Mouse (Mus musculus) macrophage (primary cell): ENCODE measurements around the gene Opa3. TPM values are rescaled to one million over a fixed set of nuclear protein-coding genes. Genes with fewer than 3 reads are reported as not detected.

Source experiments
- H3K27ac ChIP-seq: fragments of 350-480 bp; formaldehyde crosslinking; 2 replicates; pipeline ENCODE4 v1.9.0; 2021
- H3K36me3 ChIP-seq: fragments of 350-480 bp; formaldehyde crosslinking; 2 replicates; pipeline ENCODE4 v1.9.0; 2021; ENCODE audit errors: inconsistent target
- H3K4me3 ChIP-seq: fragments of 350-480 bp; formaldehyde crosslinking; 2 replicates; pipeline ENCODE4 v1.9.0; 2021; ENCODE audit errors: inconsistent target
- H3K79me2 ChIP-seq: fragments of 350-480 bp; formaldehyde crosslinking; 2 replicates; pipeline ENCODE4 v1.9.0; 2021; ENCODE audit errors: inconsistent target
- WGBS: methylation state at CpG from one replicate; pipeline ENCODE4 v1.1.7; 2026; ENCODE audit warnings: inconsistent platforms; ENCODE audit not compliant: missing documents; 5-methylcytosine and 5-hydroxymethylcytosine counted together
- polyA plus RNA-seq: library from polyadenylated mRNA; stranded (reverse); fragments of 250-400 nt; gene quantifications from 3 replicates; pipeline ENCODE4 v1.2.4, GENCODE M21; 2018; ENCODE audit warnings: inconsistent platforms

The Opa3 gene
- polyA plus RNA-seq, 1 experiment from 2014 or later = 18.5 TPM

- 26% methylated on average over 20 of the region's 20 CpGs for WGBS
- peaks cover 29% of the 10 kb centered on the region for H3K79me2 ChIP-seq
- H3K4me3 ChIP-seq = peak overlapping the region; percentile 68
- peak overlapping the region; percentile 86 for H3K27ac ChIP-seq
- no peaks in the 10 kb centered on the region for H3K36me3 ChIP-seq
Observed at GRCm38 (mm10) chr7:19226817-19227797, 1.0 kb upstream of the Opa3 start.

GRCm38 (mm10) chr7:19228793-19229148 is 637 bp downstream of the Opa3 start:
- no peaks in the 10 kb centered on the region for H3K36me3 ChIP-seq
- H3K27ac ChIP-seq = peak overlapping the region; percentile 86
- peak overlapping the region; percentile 82 for H3K4me3 ChIP-seq
- 0% methylated on average over 14 of the region's 14 CpGs for WGBS
- peaks cover 46% of the 10 kb centered on the region for H3K79me2 ChIP-seq

DNA sequence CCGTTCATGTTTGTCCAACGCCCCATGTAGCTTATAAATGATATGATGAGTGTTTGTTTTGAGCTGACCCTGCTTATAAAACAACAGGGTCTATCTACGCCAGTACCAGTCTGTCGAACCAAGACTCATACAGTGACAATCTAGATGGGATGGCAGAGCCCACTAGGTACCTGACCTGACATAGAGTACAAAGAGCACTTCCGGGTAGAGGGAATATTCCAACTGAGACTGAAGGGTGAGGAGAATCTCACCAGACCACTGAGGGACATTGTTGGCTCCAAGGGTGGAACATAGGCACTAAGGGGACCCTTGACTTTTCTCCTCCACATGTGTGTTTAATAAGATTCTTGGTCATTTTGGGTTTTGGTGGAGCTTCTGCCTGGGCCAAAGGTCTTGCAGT is 1.3 kb downstream of the Opa3 start:
- H3K4me3 ChIP-seq = peak overlapping the region; percentile 82
- peak overlapping the region; percentile 86 for H3K27ac ChIP-seq
- 37% methylated on average over 5 of the region's 5 CpGs for WGBS
- H3K79me2 ChIP-seq = peaks cover 52% of the 10 kb centered on the region
- no peaks in the 10 kb centered on the region for H3K36me3 ChIP-seq

- H3K79me2 ChIP-seq = peaks cover 56% of the 10 kb centered on the region
- WGBS = 100% methylated on average over 2 of the region's 2 CpGs
- no peaks in the 10 kb centered on the region for H3K36me3 ChIP-seq
- H3K4me3 ChIP-seq = no peak overlapping the region
- H3K27ac ChIP-seq = no peak overlapping the region
Observed at GRCm38 (mm10) chr7:19230041-19230580, 2.0 kb downstream of the Opa3 start.

DNA sequence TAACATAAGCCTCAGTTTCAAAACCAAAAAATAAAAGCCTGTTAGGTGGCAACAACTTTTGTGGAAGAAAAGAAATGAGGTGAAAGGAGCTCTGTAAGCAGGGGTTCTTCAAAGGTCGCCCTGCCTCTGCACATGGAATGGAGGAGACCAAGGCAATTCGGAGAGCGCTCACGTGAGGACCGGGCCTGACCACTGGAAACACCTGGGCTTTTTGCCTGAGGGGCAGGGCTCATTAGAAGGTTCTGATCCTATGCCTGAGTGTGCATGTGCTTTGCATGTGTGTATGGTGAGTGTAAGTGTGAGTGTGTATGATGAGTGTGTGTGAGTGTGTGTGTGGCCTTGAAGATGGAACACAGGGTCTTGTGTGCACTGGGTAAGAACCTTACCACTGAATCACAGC is 2.8 kb downstream of the Opa3 start:
- H3K79me2 ChIP-seq = peaks cover 63% of the 10 kb centered on the region
- no peak overlapping the region for H3K27ac ChIP-seq
- no peaks in the 10 kb centered on the region for H3K36me3 ChIP-seq
- H3K4me3 ChIP-seq = no peak overlapping the region
- WGBS = 93% methylated on average over 5 of the region's 5 CpGs

DNA sequence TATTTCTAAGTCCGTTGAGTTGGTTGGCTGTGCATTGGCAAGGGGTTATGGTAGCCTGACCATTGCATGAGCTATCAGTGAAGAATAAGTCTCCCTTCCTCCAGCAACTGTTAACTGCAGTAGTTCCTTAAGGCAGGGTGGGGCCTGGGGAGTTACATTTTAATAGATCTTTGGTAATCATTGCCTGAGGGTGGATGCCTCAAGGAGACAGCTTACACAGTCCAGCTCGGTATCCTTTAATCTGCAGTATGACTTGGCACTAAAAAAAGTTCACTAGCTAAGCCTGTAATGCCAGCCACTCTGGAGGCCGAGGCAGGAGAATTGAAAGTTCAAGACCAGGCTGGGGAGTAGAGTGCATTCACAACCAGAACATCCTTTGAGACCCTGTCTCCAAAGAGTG is 3.7 kb downstream of the Opa3 start:
- WGBS = 96% methylated on average over 3 of the region's 3 CpGs
- Histone ChIP-seq H3K36me3 (no peaks in the 10 kb centered on the region), H3K79me2 (peaks cover 72% of the 10 kb centered on the region), H3K27ac (no peak overlapping the region), H3K4me3 (no peak overlapping the region)

DNA sequence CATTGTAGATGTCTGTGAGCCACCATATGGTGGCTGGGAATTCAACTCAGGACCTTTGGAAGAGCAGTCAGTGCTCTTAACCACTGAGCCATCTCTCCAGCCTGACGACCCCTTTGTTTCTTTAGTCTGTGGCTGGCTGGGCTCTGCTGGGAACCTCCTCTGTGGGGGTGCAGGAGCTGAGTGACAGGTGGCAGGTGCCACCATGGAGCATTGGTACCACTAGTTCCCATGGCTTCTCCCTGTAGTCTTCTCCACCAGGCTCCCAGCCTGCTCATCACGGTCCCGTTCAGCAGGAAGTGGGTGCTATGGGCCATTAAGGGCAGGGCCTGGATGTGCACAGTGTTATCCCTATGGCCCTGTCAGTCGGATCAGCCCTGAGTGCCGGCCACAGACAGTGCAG is 6.5 kb downstream of the Opa3 start:
- Histone ChIP-seq H3K79me2 (peaks cover 88% of the 10 kb centered on the region), H3K4me3 (no peak overlapping the region), H3K36me3 (no peaks in the 10 kb centered on the region), H3K27ac (no peak overlapping the region)
- 86% methylated on average over 5 of the region's 5 CpGs for WGBS

DNA sequence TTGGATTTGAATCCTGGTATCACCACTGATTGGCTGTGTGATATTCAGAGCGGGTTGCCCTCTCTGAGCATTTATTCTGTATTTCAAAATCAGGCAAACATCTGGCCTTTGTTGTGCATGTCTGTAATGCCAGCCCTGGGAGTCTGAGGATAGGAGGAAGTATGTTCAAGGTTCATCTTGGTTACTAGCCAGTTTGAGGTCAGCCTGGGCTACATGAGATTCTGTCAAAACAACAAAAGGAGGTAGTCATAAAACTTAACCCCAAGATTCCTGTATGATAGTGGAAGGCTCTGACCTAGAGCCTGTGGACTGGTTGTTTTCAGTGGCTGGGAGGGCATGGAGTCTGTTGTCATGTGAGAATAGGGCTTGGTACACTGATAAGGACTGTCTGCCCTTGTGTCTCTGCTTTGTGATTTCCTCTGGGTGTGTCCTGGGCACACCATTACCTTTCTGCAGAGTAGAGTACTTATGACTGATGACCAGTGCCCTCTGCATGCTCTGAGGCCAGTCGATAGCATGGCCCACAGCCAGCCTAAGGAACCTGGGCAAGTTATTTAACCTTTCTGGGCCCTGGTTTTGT is 7.0 kb downstream of the Opa3 start:
- peaks cover 83% of the 10 kb centered on the region for H3K79me2 ChIP-seq
- no peaks in the 10 kb centered on the region for H3K36me3 ChIP-seq
- 76% methylated on average over 2 of the region's 2 CpGs for WGBS
- H3K27ac ChIP-seq = no peak overlapping the region
- no peak overlapping the region for H3K4me3 ChIP-seq

DNA sequence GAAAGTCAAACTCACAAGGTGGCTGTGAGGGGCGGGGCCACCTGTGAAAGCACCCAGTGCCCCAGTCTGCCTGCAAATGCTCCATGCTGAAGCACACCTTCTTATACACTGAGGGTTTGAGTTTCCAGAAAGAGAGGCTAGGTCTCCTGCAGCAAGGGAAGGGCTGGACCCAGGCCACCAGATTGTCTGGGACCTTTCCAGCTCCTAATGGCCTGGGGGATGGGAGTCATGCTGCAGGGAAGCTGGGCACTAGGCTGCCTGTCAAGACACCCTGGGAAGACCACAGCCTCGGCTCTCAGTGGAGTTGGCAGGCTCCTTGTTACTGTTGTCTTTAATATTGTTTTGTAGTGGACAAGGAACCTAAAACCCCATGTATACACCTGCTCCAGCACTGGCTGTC is 8.3 kb downstream of the Opa3 start:
- Histone ChIP-seq H3K36me3 (no peaks in the 10 kb centered on the region), H3K27ac (no peak overlapping the region), H3K4me3 (no peak overlapping the region), H3K79me2 (peaks cover 82% of the 10 kb centered on the region)
- 88% methylated on average over 2 of the region's 2 CpGs for WGBS

GRCm38 (mm10) chr7:19238344-19238743 is 10.2 kb downstream of the Opa3 start:
- no peak overlapping the region for H3K27ac ChIP-seq

GRCm38 (mm10) chr7:19239423-19239822 is 11.3 kb downstream of the Opa3 start:
- H3K27ac ChIP-seq = no peak overlapping the region
- H3K36me3 ChIP-seq = no peaks in the 10 kb centered on the region
- 0% methylated on average over 1 of the region's 1 CpGs for WGBS
- no peak overlapping the region for H3K4me3 ChIP-seq
- peaks cover 66% of the 10 kb centered on the region for H3K79me2 ChIP-seq

More at GRCm38 (mm10) chr7:19238344-19238743, 10.2 kb downstream of the Opa3 start:
- Histone ChIP-seq H3K4me3 (no peak overlapping the region), H3K79me2 (peaks cover 77% of the 10 kb centered on the region), H3K36me3 (no peaks in the 10 kb centered on the region)
- WGBS = 90% methylated on average over 4 of the region's 4 CpGs

GRCm38 (mm10) chr7:19239986-19240385 is 11.9 kb downstream of the Opa3 start:
- Histone ChIP-seq H3K4me3 (no peak overlapping the region), H3K27ac (no peak overlapping the region), H3K79me2 (peaks cover 62% of the 10 kb centered on the region), H3K36me3 (0 out of 2 replicates have a peak, but pooled peaks cover under 1% of the 10 kb centered on the region)
- 87% methylated on average over 1 of the region's 4 CpGs for WGBS

DNA sequence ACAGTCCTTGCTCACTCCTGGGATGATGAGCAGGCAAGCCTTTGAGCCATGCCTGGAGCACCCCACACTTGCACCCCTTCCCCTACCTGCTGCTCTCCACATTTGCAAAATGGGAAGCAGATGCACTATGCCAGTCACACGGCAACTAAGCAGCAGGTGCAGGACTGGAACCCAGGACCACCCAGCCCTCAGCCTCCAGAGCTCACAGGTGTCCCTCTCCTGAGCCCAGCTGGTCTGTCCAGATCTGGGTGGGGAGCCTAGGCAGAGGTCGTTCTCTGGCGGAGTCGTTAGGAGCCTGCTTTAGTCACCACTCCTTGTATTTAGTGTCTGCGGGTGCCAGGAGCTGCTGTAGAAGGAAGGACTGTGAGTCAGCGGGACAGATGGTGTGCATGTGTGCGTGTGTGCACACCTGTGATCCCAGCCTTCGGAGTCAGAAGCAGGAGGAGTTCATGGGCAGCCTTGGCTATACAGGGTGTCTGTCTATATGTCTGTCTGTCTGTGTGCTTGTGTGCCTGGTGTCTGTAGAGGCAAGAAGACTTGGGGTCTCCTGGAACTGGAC is 12.8 kb downstream of the Opa3 start:
- WGBS = 91% methylated on average over 8 of the region's 8 CpGs
- Histone ChIP-seq H3K27ac (no peak overlapping the region), H3K36me3 (0 out of 2 replicates have a peak, but pooled peaks cover 10% of the 10 kb centered on the region), H3K79me2 (peaks cover 54% of the 10 kb centered on the region), H3K4me3 (no peak overlapping the region)

DNA sequence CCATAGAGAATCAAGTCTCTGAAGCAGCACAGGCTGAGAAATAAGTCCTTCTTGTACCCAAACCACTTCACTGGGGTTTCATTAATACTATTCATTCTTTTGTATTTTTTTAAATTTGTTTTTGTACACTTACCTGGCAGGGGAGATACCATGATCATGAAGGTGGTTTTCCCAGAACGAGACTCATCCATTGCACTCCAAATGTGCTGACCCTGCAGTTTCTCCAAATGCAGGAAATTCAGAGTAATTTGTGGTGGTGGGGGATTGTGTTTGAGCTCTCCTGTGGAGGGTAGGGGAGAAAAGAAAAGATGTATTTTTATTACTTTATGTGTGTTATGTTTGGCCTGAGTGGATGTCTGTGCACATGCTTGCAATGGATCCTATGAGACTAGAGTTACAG is 13.9 kb downstream of the Opa3 start:
- Histone ChIP-seq H3K36me3 (0 out of 2 replicates have a peak, but pooled peaks cover 10% of the 10 kb centered on the region), H3K79me2 (peaks cover 44% of the 10 kb centered on the region), H3K4me3 (no peak overlapping the region), H3K27ac (no peak overlapping the region)
- WGBS = 100% methylated on average over 1 of the region's 1 CpGs
